Comparison of ENCODE assay signal across 9 mouse cellular contexts in genomic region chr3:50304137-50304536, GRCm38 (mm10).
A peak's percentile ranks its signal among the peaks of the same experiment; 100 is the strongest.
DNase-seq lines count a peak whose midpoint lies in the region; ATAC-seq and TF ChIP-seq lines count a peak whose summit lies in the region.
"Had no signal": no experiment of that assay in that cellular context is flagged by ENCODE, and none has a peak within 500 bp of the region (broad histone marks: within the 10 kb centered on the region; RNA-seq: fewer than 3 reads in every experiment).

No protein-coding gene starts in this region.

- H3K36me3 ChIP-seq in intestine, postnatal 0 days (ENCODE audit: control insufficient read depth, insufficient read depth), result no peaks in the 10 kb centered on the region
- H3K36me3 ChIP-seq in intestine, embryonic 16.5 days (ENCODE audit: control insufficient read depth, insufficient read depth, low read length), result no peaks in the 10 kb centered on the region
- H3K36me3 ChIP-seq in C2C12 (ENCODE audit: control insufficient read depth, insufficient read depth), result no peaks in the 10 kb centered on the region
- no peaks in the 10 kb centered on the region for H3K36me3 ChIP-seq in forebrain, embryonic 16.5 days (ENCODE audit: control insufficient read depth, insufficient read depth)
- H3K36me3 ChIP-seq: limb, embryonic 12.5 days had no signal

- no peak overlapping the region for H3K27ac ChIP-seq in intestine, postnatal 0 days (ENCODE audit: low read depth, low read length)
- H3K27ac ChIP-seq in intestine, embryonic 16.5 days (ENCODE audit: low read length), result no peak overlapping the region
- H3K27ac ChIP-seq in left cerebral cortex, adult 2 months, result no peak overlapping the region
- H3K27ac ChIP-seq in forebrain, embryonic 16.5 days (ENCODE audit: low read length), result no peak overlapping the region
- H3K27ac ChIP-seq: limb, embryonic 12.5 days had no signal

- ATAC-seq in intestine, postnatal 0 days, result no peak
- no peak for ATAC-seq in intestine, embryonic 16.5 days
- ATAC-seq in forebrain, embryonic 16.5 days, result no peak

- no peak overlapping the region for H3K4me3 ChIP-seq in intestine, postnatal 0 days (ENCODE audit: low read depth, low read length)
- H3K4me3 ChIP-seq in intestine, embryonic 16.5 days (ENCODE audit: low read length), result no peak overlapping the region
- no peak overlapping the region for H3K4me3 ChIP-seq in C2C12 (ENCODE audit: insufficient read depth, poor library complexity, severe bottlenecking)
- H3K4me3 ChIP-seq in left cerebral cortex, adult 2 months, result no peak overlapping the region
- H3K4me3 ChIP-seq in forebrain, embryonic 16.5 days (replicated peaks; ENCODE audit: low read length), result no peak overlapping the region
- H3K4me3 ChIP-seq: limb, embryonic 12.5 days had no signal

- no peaks in the 10 kb centered on the region for H3K79me2 ChIP-seq in C2C12 (ENCODE audit: control insufficient read depth, insufficient read depth)

- no peaks in the 10 kb centered on the region for H3K9me3 ChIP-seq in intestine, postnatal 0 days (ENCODE audit: control insufficient read depth)
- no peaks in the 10 kb centered on the region for H3K9me3 ChIP-seq in intestine, embryonic 16.5 days (ENCODE audit: control insufficient read depth, low read length)
- H3K9me3 ChIP-seq in forebrain, embryonic 16.5 days (ENCODE audit: control insufficient read depth, low read length), result no peaks in the 10 kb centered on the region
- H3K9me3 ChIP-seq: limb, embryonic 12.5 days had no signal

- no peak overlapping the region for H3K4me2 ChIP-seq in intestine, postnatal 0 days (replicated peaks; ENCODE audit: low read depth)
- no peak overlapping the region for H3K4me2 ChIP-seq in intestine, embryonic 16.5 days (ENCODE audit: low read depth, low read length)
- no peak overlapping the region for H3K4me2 ChIP-seq in forebrain, embryonic 16.5 days (ENCODE audit: low read length)
- H3K4me2 ChIP-seq: limb, embryonic 12.5 days had no signal

- peak; percentile 45 to 78 for DNase-seq in adrenal gland, adult (ENCODE audit: inconsistent age in 2 of 2, low spot score in 1 of 2)
- peak; percentile 69 for DNase-seq in embryo, embryonic 10 days (ENCODE audit: low spot score)
- DNase-seq in left cerebral cortex, adult 2 months (ENCODE audit: extremely low spot score in 1 of 2, low spot score in 2 of 2), result no peak
- peak; percentile 13 for DNase-seq in testis, postnatal 14 days (ENCODE audit: low spot score)

- intact Hi-C loops in left cerebral cortex, adult 2 months (cut with DNase I), result loop anchor here (1.0 to 10.0 kb wide), 4 partner anchors 182 to 868 kb away; partner anchors contain the start of gene Pcdh18

- no peaks in the 10 kb centered on the region for H3K4me1 ChIP-seq in intestine, postnatal 0 days (replicated peaks; ENCODE audit: control insufficient read depth, insufficient read depth, low read length)
- H3K4me1 ChIP-seq in intestine, embryonic 16.5 days (ENCODE audit: control insufficient read depth, insufficient read depth, low read length), result no peaks in the 10 kb centered on the region
- peaks cover 18% of the 10 kb centered on the region for H3K4me1 ChIP-seq in forebrain, embryonic 16.5 days (replicated peaks; ENCODE audit: control insufficient read depth, insufficient read depth, low read length)

- H3K27me3 ChIP-seq in intestine, postnatal 0 days (replicated peaks; ENCODE audit: control insufficient read depth, insufficient read depth, low read length), result no peaks in the 10 kb centered on the region
- H3K27me3 ChIP-seq in intestine, embryonic 16.5 days (replicated peaks; ENCODE audit: control insufficient read depth, insufficient read depth, low read length), result no peaks in the 10 kb centered on the region
- H3K27me3 ChIP-seq in C2C12 (ENCODE audit: control insufficient read depth, insufficient read depth, insufficient read length), result no peaks in the 10 kb centered on the region
- no peaks in the 10 kb centered on the region for H3K27me3 ChIP-seq in forebrain, embryonic 16.5 days (replicated peaks; ENCODE audit: control insufficient read depth, insufficient read depth, low read length)
- H3K27me3 ChIP-seq: limb, embryonic 12.5 days had no signal

- no peak overlapping the region for H3K9ac ChIP-seq in intestine, postnatal 0 days (ENCODE audit: low read depth, low read length)
- no peak overlapping the region for H3K9ac ChIP-seq in intestine, embryonic 16.5 days (ENCODE audit: low read depth, low read length)
- H3K9ac ChIP-seq in forebrain, embryonic 16.5 days (replicated peaks; ENCODE audit: low read depth, low read length), result no peak overlapping the region
- H3K9ac ChIP-seq: limb, embryonic 12.5 days had no signal

- no peaks in the 10 kb centered on the region for H3K79me3 ChIP-seq in C2C12 (ENCODE audit: low read depth)

- WGBS in intestine, postnatal 0 days, result 56% methylated on average over 4 of the region's 4 CpGs
- 66% methylated on average over 4 of the region's 4 CpGs for WGBS in intestine, embryonic 16.5 days
- WGBS in forebrain, embryonic 16.5 days, result 64% methylated on average over 4 of the region's 4 CpGs

- H3ac ChIP-seq in C2C12 (ENCODE audit: control insufficient read depth, insufficient read length, low read depth), result no peak overlapping the region

- TF ChIP-seq CTCF in intestine, postnatal 0 days (IDR thresholded peaks at IDR 0.05; ENCODE audit: low read depth), result peak; percentile 87
- peak; percentile 67 for TF ChIP-seq CTCF in C2C12 (IDR thresholded peaks at IDR 0.05; ENCODE audit: control insufficient read depth, insufficient read depth, insufficient read length)
- peak; percentile 77 for TF ChIP-seq CTCF in left cerebral cortex, adult 2 months (IDR thresholded peaks at IDR 0.05)

TF ChIP-seq in C2C12, 6 proteins besides CTCF, POLR2A, EP300 and RAD21:
- TF ChIP-seq CEBPB (IDR thresholded peaks at IDR 0.05; ENCODE audit: low read depth) (no peak), MAX (IDR thresholded peaks at IDR 0.05) (no peak), MYOD1 (IDR thresholded peaks at IDR 0.05; ENCODE audit: control insufficient read depth, insufficient read length, low read depth) (no peak), FOSL1 (IDR thresholded peaks at IDR 0.05; ENCODE audit: insufficient read depth, low read length, poor library complexity, severe bottlenecking) (no peak), USF1 (IDR thresholded peaks at IDR 0.05; ENCODE audit: low read depth) (no peak)

Comparison
In these comparisons a context has a peak if more than half of its experiments do, and no peak if none do; other contexts are left out.
1. DNase-seq: peak in adrenal gland, adult (2 of 2), embryo, embryonic 10 days (single experiment) and testis, postnatal 14 days (single experiment); none in left cerebral cortex, adult 2 months (0 of 2).
2. Peak in every context shown above with its lines, with median percentiles within 50 percentile points of each other: CTCF ChIP-seq.